Mouse (Mus musculus) midbrain, embryonic 10.5 days (tissue): ENCODE measurements around the gene Spaca4. TPM values are rescaled to one million over a fixed set of nuclear protein-coding genes. Genes with fewer than 3 reads are reported as not detected.

Source experiments
- DNase-seq: peaks from one replicate; pipeline ENCODE4 v3.0.0-alpha.2; 2017; ENCODE audit warnings: low spot score
- H3K27ac ChIP-seq: fragments of 300-500 bp; sonication (generic); replicated peaks from 2 replicates; pipeline ENCODE4 v1.5.1; 2016; ENCODE audit warnings: mild to moderate bottlenecking
- H3K27me3 ChIP-seq: fragments of 300-500 bp; sonication (generic); 2 replicates; pipeline ENCODE4 v1.6.1; 2016; ENCODE audit warnings: low read depth, mild to moderate bottlenecking; ENCODE audit not compliant: poor library complexity, severe bottlenecking
- H3K36me3 ChIP-seq: fragments of 300-500 bp; sonication (generic); 2 replicates; pipeline ENCODE4 v1.6.1; 2016; ENCODE audit warnings: mild to moderate bottlenecking, moderate library complexity
- H3K4me1 ChIP-seq: fragments of 300-500 bp; sonication (generic); 2 replicates; pipeline ENCODE4 v1.6.1; 2016
- H3K4me3 ChIP-seq: fragments of 300-500 bp; sonication (generic); 2 replicates; pipeline ENCODE4 v1.5.1; 2016; ENCODE audit warnings: mild to moderate bottlenecking, moderate library complexity
- H3K9me3 ChIP-seq: fragments of 300-500 bp; sonication (generic); replicated peaks from 2 replicates; pipeline ENCODE4 v1.6.1; 2016; ENCODE audit warnings: mild to moderate bottlenecking
- WGBS: fragments of 180-500 bp; shearing (Covaris S2); methylation state at CpG from one replicate; pipeline ENCODE4 v1.1.7; 2016; 5-methylcytosine and 5-hydroxymethylcytosine counted together
- polyA plus RNA-seq: library from polyadenylated mRNA; unstranded; fragments of >200 nt; fragmentation: Nextera tagmentation; extraction: Ambion mirVana; gene quantifications from 2 replicates; pipeline ENCODE4 v1.2.1, GENCODE M21; 2016

Spaca4 gene
- polyA plus RNA-seq, 1 experiment from 2014 or later: not detected

DNA sequence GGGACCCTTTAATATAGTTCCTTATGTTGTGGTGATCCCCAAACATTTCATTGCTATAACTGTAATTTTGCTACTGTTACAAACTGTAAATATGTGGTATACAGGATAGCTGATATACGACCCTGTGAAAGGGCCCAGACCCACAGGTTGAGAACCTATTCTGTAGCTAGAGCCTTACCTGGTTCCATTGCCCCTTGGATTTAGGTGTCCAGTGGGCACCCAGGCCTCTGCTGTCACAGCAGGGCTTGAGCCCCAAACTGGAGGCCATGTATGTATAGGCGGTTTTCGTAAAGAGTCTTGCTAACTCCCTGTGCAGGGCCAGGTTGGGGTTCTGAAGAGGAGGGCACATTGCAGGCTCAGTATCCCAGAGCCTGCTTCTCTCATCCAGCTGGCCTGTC, 9.2 kb downstream of the Spaca4 start:
- Histone ChIP-seq H3K4me1 (peaks cover 58% of the 10 kb centered on the region), H3K4me3 (peak overlapping the region; percentile 82), H3K27ac (peak overlapping the region; percentile 96; the same call in 1 of the 2 replicates), H3K36me3 (peaks cover 53% of the 10 kb centered on the region), H3K27me3 (no peaks in the 10 kb centered on the region), H3K9me3 (no peaks in the 10 kb centered on the region)
- DNase-seq: no peak
- WGBS: 91% methylated on average over 3 of the region's 3 CpGs

- DNase-seq: no peak
- 87% methylated on average over 19 of the region's 19 CpGs for WGBS
- H3K27me3 ChIP-seq: no peaks in the 10 kb centered on the region
- H3K36me3 ChIP-seq: peaks cover 53% of the 10 kb centered on the region
- H3K4me3 ChIP-seq: peak overlapping the region; percentile 82
- peaks cover 54% of the 10 kb centered on the region for H3K4me1 ChIP-seq
- H3K9me3 ChIP-seq: no peaks in the 10 kb centered on the region
- H3K27ac ChIP-seq: peak overlapping the region; percentile 89
Measured at GRCm38 (mm10) chr7:45715741-45716459, 9.7 kb downstream of the Spaca4 start.

DNA sequence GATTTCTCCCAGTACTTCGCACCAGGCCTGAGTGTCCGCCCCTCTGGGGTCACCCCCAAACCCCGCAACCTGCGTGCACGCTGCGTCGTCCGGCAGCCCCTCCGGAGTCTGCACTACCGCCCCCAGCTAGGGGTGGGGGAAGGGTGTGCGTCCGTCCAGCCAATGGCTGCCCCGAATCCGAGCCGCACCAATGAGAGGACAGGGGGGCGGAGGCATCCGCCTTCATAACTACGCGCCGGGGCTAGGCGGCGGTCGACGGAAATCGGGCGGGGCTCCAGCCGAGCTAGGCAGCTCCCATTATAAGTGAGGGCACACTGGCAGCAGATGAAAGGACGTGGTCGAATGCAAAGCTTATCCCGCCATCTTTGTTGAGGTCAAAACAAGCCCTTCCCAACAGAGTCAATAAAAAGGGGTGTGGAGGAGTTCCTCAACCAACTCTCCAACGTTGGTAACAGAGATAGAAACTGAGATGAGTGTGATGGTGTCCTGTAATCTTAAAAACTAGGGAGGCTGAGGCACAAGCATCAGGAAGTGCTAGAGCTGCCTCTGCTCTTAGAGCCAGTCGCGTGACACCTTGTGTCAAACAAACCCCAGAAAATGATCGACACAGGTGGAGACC, 10.4 kb downstream of the Spaca4 start, which contains the start of gene Rpl18:
Rpl18 (plus strand) TSS at position 368 of the 619 bp plus-strand sequence.
- WGBS: 8% methylated on average over 34 of the region's 34 CpGs
- Histone ChIP-seq H3K9me3 (no peaks in the 10 kb centered on the region), H3K36me3 (peaks cover 53% of the 10 kb centered on the region), H3K4me1 (peaks cover 57% of the 10 kb centered on the region), H3K4me3 (peak within 1 kb of the TSS; percentile 82), H3K27me3 (no peaks in the 10 kb centered on the region), H3K27ac (peak within 1 kb of the TSS; percentile 89)
- DNase-seq: peak; percentile 97

GRCm38 (mm10) chr7:45714630-45715089, 11.0 kb downstream of the Spaca4 start:
- Histone ChIP-seq H3K27me3 (no peaks in the 10 kb centered on the region), H3K4me3 (peak overlapping the region; percentile 82), H3K36me3 (peaks cover 53% of the 10 kb centered on the region), H3K4me1 (peaks cover 58% of the 10 kb centered on the region), H3K27ac (peak overlapping the region; percentile 89), H3K9me3 (no peaks in the 10 kb centered on the region)
- no peak for DNase-seq
- WGBS: 12% methylated on average over 14 of the region's 14 CpGs

- Histone ChIP-seq H3K4me1 (peaks cover 58% of the 10 kb centered on the region), H3K4me3 (peak overlapping the region; percentile 82), H3K27ac (no peak overlapping the region), H3K9me3 (no peaks in the 10 kb centered on the region), H3K36me3 (peaks cover 48% of the 10 kb centered on the region), H3K27me3 (no peaks in the 10 kb centered on the region)
- WGBS: 90% methylated on average over 6 of the region's 6 CpGs
- no peak for DNase-seq
Measured at GRCm38 (mm10) chr7:45713881-45714520, 11.6 kb downstream of the Spaca4 start.

- Histone ChIP-seq H3K9me3 (no peaks in the 10 kb centered on the region), H3K27me3 (no peaks in the 10 kb centered on the region), H3K36me3 (peaks cover 45% of the 10 kb centered on the region), H3K27ac (no peak overlapping the region), H3K4me3 (peak overlapping the region; percentile 82; the same call in 1 of the 2 replicates), H3K4me1 (peaks cover 60% of the 10 kb centered on the region)
- 93% methylated on average over 16 of the region's 16 CpGs for WGBS
- DNase-seq: no peak
Measured at GRCm38 (mm10) chr7:45713396-45713795, 12.2 kb downstream of the Spaca4 start.

DNA sequence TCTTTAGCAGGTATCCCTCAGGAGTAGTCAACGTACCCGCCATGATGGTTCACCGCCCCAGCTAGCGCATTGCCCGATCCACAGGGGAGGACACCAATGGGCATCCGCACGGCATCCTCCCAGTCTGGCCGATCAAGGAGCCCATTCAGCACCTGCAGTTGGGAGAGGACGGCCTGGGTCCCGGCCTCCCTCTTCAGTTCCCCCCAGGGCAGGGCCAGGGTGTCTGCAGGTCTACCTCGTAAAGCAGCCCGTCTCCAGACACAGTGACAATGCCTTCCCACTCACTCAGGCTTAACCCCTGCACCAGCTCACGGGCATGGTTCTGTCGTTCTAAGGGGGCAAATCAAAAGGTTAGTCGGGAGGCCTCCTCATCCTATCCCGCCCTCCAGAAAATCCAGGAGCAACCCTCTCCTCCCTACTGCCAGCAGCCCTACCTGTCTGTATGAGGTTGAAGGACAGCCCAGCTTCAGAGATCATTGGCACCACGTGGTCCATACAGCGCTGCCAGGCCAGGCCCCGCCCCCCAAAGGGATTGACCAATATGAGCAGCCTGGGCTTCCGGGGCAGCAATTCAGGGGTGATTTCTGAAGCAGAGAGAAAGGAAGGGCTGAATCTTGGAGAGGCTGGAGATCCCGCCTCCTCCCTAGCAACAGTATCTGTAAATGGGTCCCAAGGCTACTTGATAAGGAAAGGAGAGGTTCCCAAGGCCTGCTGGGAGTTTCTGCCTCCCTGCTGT, 13.4 kb downstream of the Spaca4 start:
- 88% methylated on average over 21 of the region's 21 CpGs for WGBS

GRCm38 (mm10) chr7:45711316-45712021, 14.1 kb downstream of the Spaca4 start:
- no peaks in the 10 kb centered on the region for H3K9me3 ChIP-seq
- DNase-seq: no peak
- H3K4me3 ChIP-seq: peak overlapping the region; percentile 9; the same call in 1 of the 2 replicates
- no peaks in the 10 kb centered on the region for H3K27me3 ChIP-seq
- peaks cover 45% of the 10 kb centered on the region for H3K36me3 ChIP-seq
- WGBS: 94% methylated on average over 24 of the region's 24 CpGs
- H3K27ac ChIP-seq: no peak overlapping the region
- H3K4me1 ChIP-seq: peaks cover 71% of the 10 kb centered on the region

More for the DNA sequence above, 13.4 kb downstream of the Spaca4 start:
- peaks cover 71% of the 10 kb centered on the region for H3K4me1 ChIP-seq
- no peaks in the 10 kb centered on the region for H3K27me3 ChIP-seq
- H3K9me3 ChIP-seq: no peaks in the 10 kb centered on the region
- peaks cover 45% of the 10 kb centered on the region for H3K36me3 ChIP-seq
- no peak overlapping the region for H3K27ac ChIP-seq
- H3K4me3 ChIP-seq: peak overlapping the region; percentile 9; the same call in 1 of the 2 replicates
- DNase-seq: no peak

- Histone ChIP-seq H3K27me3 (no peaks in the 10 kb centered on the region), H3K9me3 (no peaks in the 10 kb centered on the region), H3K4me3 (no peak overlapping the region), H3K36me3 (peaks cover 45% of the 10 kb centered on the region), H3K4me1 (peaks cover 71% of the 10 kb centered on the region), H3K27ac (no peak overlapping the region)
- DNase-seq: no peak
- 95% methylated on average over 20 of the region's 20 CpGs for WGBS
Measured at GRCm38 (mm10) chr7:45710477-45711191, 15.0 kb downstream of the Spaca4 start.

DNA sequence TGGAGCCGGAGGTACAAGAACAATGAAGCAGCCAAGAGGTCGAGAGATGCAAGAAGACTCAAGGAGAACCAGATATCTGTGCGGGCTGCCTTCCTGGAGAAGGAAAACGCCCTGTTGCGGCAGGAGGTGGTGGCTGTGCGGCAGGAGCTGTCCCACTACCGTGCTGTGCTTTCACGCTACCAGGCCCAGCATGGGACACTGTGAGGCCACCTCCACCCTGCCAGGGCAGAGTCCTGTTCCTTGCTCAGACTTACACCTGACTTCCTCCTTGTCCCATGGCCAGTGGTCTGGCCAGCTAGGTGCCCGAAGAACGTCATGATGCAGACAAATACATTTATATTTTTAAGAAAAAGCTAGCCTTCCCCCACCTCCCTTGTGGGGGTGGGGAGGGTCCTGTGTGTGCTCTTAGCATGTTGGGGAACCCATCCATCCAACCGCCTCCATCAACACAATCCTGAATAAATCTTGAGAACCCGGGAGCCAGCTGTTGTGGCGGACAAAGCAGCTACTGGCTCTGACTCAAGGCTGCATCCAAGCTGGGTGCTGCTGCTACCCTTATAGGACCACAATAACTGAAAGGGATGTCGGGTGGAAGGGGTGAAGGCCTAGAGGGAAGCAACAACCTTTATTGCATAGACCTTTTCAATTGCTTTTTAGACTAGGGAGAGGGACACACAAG, 15.8 kb downstream of the Spaca4 start:
- no peak for DNase-seq

GRCm38 (mm10) chr7:45709036-45709435, 16.6 kb downstream of the Spaca4 start:
- Histone ChIP-seq H3K27ac (peak overlapping the region; percentile 50; the same call in 1 of the 2 replicates), H3K4me1 (peaks cover 68% of the 10 kb centered on the region), H3K9me3 (no peaks in the 10 kb centered on the region), H3K27me3 (no peaks in the 10 kb centered on the region), H3K4me3 (0 out of 2 replicates have a peak overlapping the region, but pooled peaks have one; percentile 11), H3K36me3 (peaks cover 45% of the 10 kb centered on the region)
- DNase-seq: peak; percentile 66
- WGBS: 50% methylated on average over 6 of the region's 6 CpGs

More for the DNA sequence above, 15.8 kb downstream of the Spaca4 start:
- Histone ChIP-seq H3K4me1 (peaks cover 71% of the 10 kb centered on the region), H3K27me3 (no peaks in the 10 kb centered on the region), H3K27ac (peak overlapping the region; percentile 50), H3K9me3 (no peaks in the 10 kb centered on the region), H3K36me3 (peaks cover 45% of the 10 kb centered on the region), H3K4me3 (peak overlapping the region; percentile 11; the same call in 1 of the 2 replicates)
- 74% methylated on average over 14 of the region's 14 CpGs for WGBS
